Comparison of ENCODE assay signal across 17 mouse cellular contexts in the genomic region with DNA sequence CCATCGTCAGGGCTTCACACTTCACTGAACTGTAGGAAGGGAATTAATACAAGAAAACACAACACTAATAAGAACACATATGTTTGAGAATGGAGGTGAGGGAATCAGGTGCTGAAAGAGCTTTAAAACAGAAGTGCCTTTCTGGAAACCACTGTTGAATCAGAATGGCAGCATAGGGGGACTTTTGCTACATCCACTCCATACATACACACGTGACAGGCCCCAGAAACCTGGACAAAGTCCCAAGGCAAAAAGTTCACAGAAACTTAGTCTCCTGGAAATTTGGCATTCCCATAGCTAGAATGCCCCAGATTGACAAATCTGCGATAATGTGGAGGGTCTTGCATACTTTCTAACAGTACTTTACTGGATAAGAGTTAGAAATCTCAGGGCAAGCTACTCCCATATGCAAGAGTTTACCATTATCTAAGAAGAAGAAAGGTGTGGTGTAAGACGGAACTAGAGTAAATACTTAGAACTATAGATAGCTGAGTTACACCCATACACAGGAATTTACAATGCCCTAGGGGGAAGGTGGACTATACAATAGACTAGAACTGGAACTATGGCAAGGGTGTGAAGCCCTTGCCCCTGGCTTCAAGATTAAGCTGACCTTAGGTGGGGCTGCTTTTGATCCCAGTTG. TPM values are rescaled to one million over a fixed set of nuclear protein-coding genes. Genes with fewer than 3 reads are reported as not detected.
"Had no signal": no experiment of that assay in that cellular context is flagged by ENCODE, and none has a peak within 500 bp of the region (broad histone marks: within the 10 kb centered on the region; RNA-seq: fewer than 3 reads in every experiment).

No protein-coding gene starts in this region.

- H3K27ac ChIP-seq: kidney, postnatal 0 days; layer of hippocampus, adult 2 months; limb, embryonic 15.5 days; liver, embryonic 12.5 days; midbrain, embryonic 10.5 days; neural tube, embryonic 15.5 days had no signal

- H3K4me1 ChIP-seq: limb, embryonic 15.5 days; liver, embryonic 12.5 days; midbrain, embryonic 10.5 days; neural tube, embryonic 15.5 days had no signal

- H3K4me2 ChIP-seq: limb, embryonic 15.5 days; liver, embryonic 12.5 days; lung, embryonic 14.5 days; neural tube, embryonic 15.5 days had no signal

- DNase-seq: kidney, adult 8-10 months; kidney, postnatal 36 days; lung, embryonic 14.5 days; lung, postnatal 10 days; lung, postnatal 4 days; midbrain, embryonic 14.5 days; right cerebral cortex, adult 18-20 months; right cerebral cortex, postnatal 25 days; thymus, postnatal 4 days had no signal

- H3K27me3 ChIP-seq: limb, embryonic 15.5 days; liver, embryonic 12.5 days; neural tube, embryonic 15.5 days had no signal

- H3K9ac ChIP-seq: limb, embryonic 15.5 days; liver, embryonic 12.5 days; lung, embryonic 14.5 days; neural tube, embryonic 15.5 days had no signal

- H3K36me3 ChIP-seq: limb, embryonic 15.5 days; liver, embryonic 12.5 days; midbrain, embryonic 10.5 days; neural tube, embryonic 15.5 days had no signal

- H3K9me3 ChIP-seq: limb, embryonic 15.5 days; liver, embryonic 12.5 days; midbrain, embryonic 10.5 days; neural tube, embryonic 15.5 days had no signal

- H3K4me3 ChIP-seq: layer of hippocampus, adult 2 months; limb, embryonic 15.5 days; liver, embryonic 12.5 days; midbrain, embryonic 10.5 days; myocyte; neural tube, embryonic 15.5 days had no signal

- ATAC-seq: liver, embryonic 12.5 days had no signal

RNA-seq across cellular contexts. Expression of gene 5730522E02Rik, which starts 43.5 kb away (rescaled TPM):
- polyA plus RNA-seq: myocyte; small intestine, adult 2 months had no signal
